Mouse (Mus musculus): ENCODE measurements around the gene Il17c.

- TF ChIP-seq CTCF (IDR thresholded peaks at IDR 0.05; ENCODE audit: borderline replicate concordance, extremely low read depth, insufficient read depth, insufficient read length) (no peak), POLR2A (IDR thresholded peaks at IDR 0.05; ENCODE audit: borderline replicate concordance, extremely low read depth, insufficient read depth, insufficient read length, poor library complexity, severe bottlenecking) (no peak)
Measured at GRCm38 (mm10) chr8:122407678-122408077, 14.1 kb upstream of the Il17c start.
